Mouse (Mus musculus) heart, embryonic 13.5 days (tissue): Measurements from ENCODE around the gene Hspa4l. TPM values are rescaled to one million over a fixed set of nuclear protein-coding genes. Genes with fewer than 3 reads are reported as not detected.
"Not testable (repeated sequence)": the region's sequence is repeated elsewhere in the genome, so short reads cannot be mapped to it uniquely, and the experiment has no call there.

Experiments
- ATAC-seq: fragments of 200-750 bp; cut with Nextera tagmentation; 2 replicates; pipeline ENCODE4 v1.8.0; 2017; ENCODE audit warnings: moderate TSS enrichment; ENCODE audit not compliant: insufficient number of reproducible peaks, low FRiP score, low TSS enrichment; ENCODE audit errors: extremely low read depth
- H3K27ac ChIP-seq: fragments of 300-500 bp; sonication (generic); replicated peaks from 2 replicates; pipeline ENCODE4 v1.5.1; 2015; ENCODE audit warnings: moderate library complexity, mild to moderate bottlenecking, inconsistent platforms
- H3K27me3 ChIP-seq: fragments of 300-500 bp; sonication (generic); replicated peaks from 2 replicates; pipeline ENCODE4 v1.6.1; 2015; ENCODE audit warnings: mild to moderate bottlenecking, inconsistent platforms
- H3K36me3 ChIP-seq: fragments of 300-500 bp; sonication (generic); 2 replicates; pipeline ENCODE4 v1.6.1; 2015; ENCODE audit warnings: mild to moderate bottlenecking, inconsistent platforms
- H3K4me1 ChIP-seq: fragments of 300-500 bp; sonication (generic); 2 replicates; pipeline ENCODE4 v1.6.1; 2015; ENCODE audit warnings: inconsistent platforms
- H3K4me2 ChIP-seq: fragments of 300-500 bp; sonication (generic); 2 replicates; pipeline ENCODE4 v1.6.1; 2015; ENCODE audit warnings: inconsistent platforms, mild to moderate bottlenecking, moderate library complexity
- H3K4me3 ChIP-seq: fragments of 300-500 bp; sonication (generic); 2 replicates; pipeline ENCODE4 v1.5.1; 2015; ENCODE audit warnings: moderate library complexity, mild to moderate bottlenecking, inconsistent platforms
- H3K9ac ChIP-seq: fragments of 300-500 bp; sonication (generic); 2 replicates; pipeline ENCODE4 v1.6.1; 2015; ENCODE audit warnings: inconsistent platforms, mild to moderate bottlenecking, moderate library complexity
- H3K9me3 ChIP-seq: fragments of 300-500 bp; sonication (generic); 2 replicates; pipeline ENCODE4 v1.6.1; 2016; ENCODE audit warnings: inconsistent platforms
- WGBS: fragments of 180-500 bp; shearing (Covaris S2); methylation state at CpG from one replicate; pipeline ENCODE4 v1.1.7; 2015; ENCODE audit warnings: mixed read lengths; 5-methylcytosine and 5-hydroxymethylcytosine counted together
- polyA plus RNA-seq: library from polyadenylated mRNA; unstranded; fragments of >200 nt; fragmentation: Nextera tagmentation; extraction: Ambion mirVana; gene quantifications from 2 replicates; pipeline ENCODE4 v1.2.1, GENCODE M21; 2015

Hspa4l gene
- polyA plus RNA-seq, 1 experiment from 2014 or later, result 25.8 TPM

GRCm38 (mm10) chr3:40760746-40761145 is 16.5 kb downstream of the Hspa4l start:
- H3K4me2 ChIP-seq, result no peak overlapping the region
- no peaks in the 10 kb centered on the region for H3K4me1 ChIP-seq
- no peak overlapping the region for H3K27ac ChIP-seq
- H3K4me3 ChIP-seq, result no peak overlapping the region
- no peak overlapping the region for H3K9ac ChIP-seq
- 77% methylated on average over 3 of the region's 3 CpGs for WGBS
- no peaks in the 10 kb centered on the region for H3K9me3 ChIP-seq
- H3K27me3 ChIP-seq, result no peaks in the 10 kb centered on the region
- H3K36me3 ChIP-seq, result peaks cover 58% of the 10 kb centered on the region
- no peak for ATAC-seq

- 77% methylated on average over 2 of the region's 2 CpGs for WGBS
- Histone ChIP-seq H3K4me2 (no peak overlapping the region), H3K36me3 (peaks cover 57% of the 10 kb centered on the region), H3K4me3 (no peak overlapping the region), H3K9ac (no peak overlapping the region), H3K27ac (no peak overlapping the region), H3K27me3 (no peaks in the 10 kb centered on the region), H3K4me1 (no peaks in the 10 kb centered on the region), H3K9me3 (no peaks in the 10 kb centered on the region)
- no peak for ATAC-seq
Measured at GRCm38 (mm10) chr3:40761312-40761711, 17.0 kb downstream of the Hspa4l start.

- no peaks in the 10 kb centered on the region for H3K27me3 ChIP-seq
- H3K9me3 ChIP-seq, result no peaks in the 10 kb centered on the region
- H3K4me2 ChIP-seq, result no peak overlapping the region
- H3K27ac ChIP-seq, result no peak overlapping the region
- H3K9ac ChIP-seq, result no peak overlapping the region
- no peak for ATAC-seq
- no peaks in the 10 kb centered on the region for H3K4me1 ChIP-seq
- no peak overlapping the region for H3K4me3 ChIP-seq
- peaks cover 17% of the 10 kb centered on the region for H3K36me3 ChIP-seq
- WGBS, result 80% methylated on average over 2 of the region's 2 CpGs
Measured at GRCm38 (mm10) chr3:40793783-40794182, 49.5 kb downstream of the Hspa4l start.

GRCm38 (mm10) chr3:40798054-40798453 is 53.8 kb downstream of the Hspa4l start:
- Histone ChIP-seq H3K4me1 (peaks cover 15% of the 10 kb centered on the region), H3K9me3 (no peaks in the 10 kb centered on the region), H3K9ac (no peak overlapping the region), H3K27me3 (no peaks in the 10 kb centered on the region), H3K4me2 (no peak overlapping the region), H3K27ac (no peak overlapping the region), H3K36me3 (peaks cover 18% of the 10 kb centered on the region), H3K4me3 (no peak overlapping the region)
- no peak for ATAC-seq
- 57% methylated on average over 1 of the region's 1 CpGs for WGBS

GRCm38 (mm10) chr3:40798500-40798899 is 54.2 kb downstream of the Hspa4l start:
- no peak overlapping the region for H3K4me3 ChIP-seq
- H3K9ac ChIP-seq, result no peak overlapping the region
- H3K4me2 ChIP-seq, result no peak overlapping the region
- no peaks in the 10 kb centered on the region for H3K9me3 ChIP-seq
- no peak overlapping the region for H3K27ac ChIP-seq
- no peak for ATAC-seq
- WGBS, result 40% methylated on average over 7 of the region's 7 CpGs
- peaks cover 14% of the 10 kb centered on the region for H3K36me3 ChIP-seq
- peaks cover 15% of the 10 kb centered on the region for H3K4me1 ChIP-seq
- no peaks in the 10 kb centered on the region for H3K27me3 ChIP-seq

- ATAC-seq, result peak; percentile 98
- Histone ChIP-seq H3K9me3 (no peaks in the 10 kb centered on the region), H3K4me1 (peaks cover 15% of the 10 kb centered on the region), H3K36me3 (peaks cover 19% of the 10 kb centered on the region), H3K4me3 (peak within 1 kb of the TSS; percentile 98), H3K9ac (peak within 1 kb of the TSS; percentile 92), H3K4me2 (peak within 1 kb of the TSS; percentile 90), H3K27ac (peak within 1 kb of the TSS; percentile 84), H3K27me3 (no peaks in the 10 kb centered on the region)
- WGBS, result 2% methylated on average over 66 of the region's 66 CpGs
Measured at GRCm38 (mm10) chr3:40799530-40800372, 55.5 kb downstream of the Hspa4l start, which contains the start of gene Plk4. TSS of gene Plk4 (plus strand) at chr3:40800019.

- peak overlapping the region; percentile 92 for H3K9ac ChIP-seq
- WGBS, result 0% methylated on average over 26 of the region's 37 CpGs
- H3K4me3 ChIP-seq, result peak overlapping the region; percentile 98
- peak overlapping the region; percentile 90 for H3K4me2 ChIP-seq
- H3K27ac ChIP-seq, result peak overlapping the region; percentile 79
- H3K9me3 ChIP-seq, result no peaks in the 10 kb centered on the region
- H3K36me3 ChIP-seq, result peaks cover 25% of the 10 kb centered on the region
- no peaks in the 10 kb centered on the region for H3K27me3 ChIP-seq
- peak; percentile 75 for ATAC-seq
- peaks cover 15% of the 10 kb centered on the region for H3K4me1 ChIP-seq
Measured at GRCm38 (mm10) chr3:40800373-40800823, 56.1 kb downstream of the Hspa4l start.

- 68% methylated on average over 2 of the region's 2 CpGs for WGBS
- H3K4me1 ChIP-seq, result peaks cover 2% of the 10 kb centered on the region; the same call in 1 of the 2 replicates
- no peak overlapping the region for H3K9ac ChIP-seq
- no peak overlapping the region for H3K4me3 ChIP-seq
- no peaks in the 10 kb centered on the region for H3K9me3 ChIP-seq
- H3K27ac ChIP-seq, result no peak overlapping the region
- no peaks in the 10 kb centered on the region for H3K27me3 ChIP-seq
- H3K4me2 ChIP-seq, result no peak overlapping the region
- ATAC-seq, result no peak
- H3K36me3 ChIP-seq, result peaks cover 68% of the 10 kb centered on the region
Measured at GRCm38 (mm10) chr3:40806871-40807270, 62.6 kb downstream of the Hspa4l start.

GRCm38 (mm10) chr3:40808686-40809085 is 64.4 kb downstream of the Hspa4l start:
- no peaks in the 10 kb centered on the region for H3K27me3 ChIP-seq
- H3K4me2 ChIP-seq, result no peak overlapping the region
- H3K9ac ChIP-seq, result no peak overlapping the region
- H3K4me1 ChIP-seq, result no peaks in the 10 kb centered on the region
- no peaks in the 10 kb centered on the region for H3K9me3 ChIP-seq
- no peak overlapping the region for H3K27ac ChIP-seq
- no peak overlapping the region for H3K4me3 ChIP-seq
- peaks cover 75% of the 10 kb centered on the region for H3K36me3 ChIP-seq
- 95% methylated on average over 10 of the region's 10 CpGs for WGBS
- ATAC-seq, result no peak

- WGBS, result 98% methylated on average over 2 of the region's 2 CpGs
- peaks cover 81% of the 10 kb centered on the region for H3K36me3 ChIP-seq
Measured at GRCm38 (mm10) chr3:40809894-40810293, 65.6 kb downstream of the Hspa4l start.

GRCm38 (mm10) chr3:40813275-40813674 is 69.0 kb downstream of the Hspa4l start:
- no peak overlapping the region for H3K9ac ChIP-seq
- H3K4me1 ChIP-seq, result no peaks in the 10 kb centered on the region
- ATAC-seq, result no peak
- no peaks in the 10 kb centered on the region for H3K27me3 ChIP-seq
- H3K4me2 ChIP-seq, result no peak overlapping the region
- H3K36me3 ChIP-seq, result peaks cover 80% of the 10 kb centered on the region
- 86% methylated on average over 2 of the region's 2 CpGs for WGBS
- H3K4me3 ChIP-seq, result no peak overlapping the region
- no peaks in the 10 kb centered on the region for H3K9me3 ChIP-seq
- H3K27ac ChIP-seq, result no peak overlapping the region

More at GRCm38 (mm10) chr3:40809894-40810293, 65.6 kb downstream of the Hspa4l start:
- Histone ChIP-seq H3K4me1 (no peaks in the 10 kb centered on the region), H3K4me2 (no peak overlapping the region), H3K27ac (no peak overlapping the region), H3K4me3 (no peak overlapping the region), H3K9me3 (no peaks in the 10 kb centered on the region), H3K27me3 (no peaks in the 10 kb centered on the region), H3K9ac (no peak overlapping the region)
- no peak for ATAC-seq

GRCm38 (mm10) chr3:40845521-40845920 is 101.2 kb downstream of the Hspa4l start:
- H3K4me3 ChIP-seq, result peak overlapping the region; percentile 64
- H3K27ac ChIP-seq, result peak overlapping the region; percentile 28; the same call in 1 of the 2 replicates
- WGBS, result 81% methylated on average over 6 of the region's 6 CpGs
- H3K36me3 ChIP-seq, H3K4me1 ChIP-seq, H3K9me3 ChIP-seq, H3K27me3 ChIP-seq, ATAC-seq: not testable (repeated sequence)
- peak overlapping the region; percentile 77 for H3K4me2 ChIP-seq
- peak overlapping the region; percentile 79 for H3K9ac ChIP-seq
